In the genomic region with DNA sequence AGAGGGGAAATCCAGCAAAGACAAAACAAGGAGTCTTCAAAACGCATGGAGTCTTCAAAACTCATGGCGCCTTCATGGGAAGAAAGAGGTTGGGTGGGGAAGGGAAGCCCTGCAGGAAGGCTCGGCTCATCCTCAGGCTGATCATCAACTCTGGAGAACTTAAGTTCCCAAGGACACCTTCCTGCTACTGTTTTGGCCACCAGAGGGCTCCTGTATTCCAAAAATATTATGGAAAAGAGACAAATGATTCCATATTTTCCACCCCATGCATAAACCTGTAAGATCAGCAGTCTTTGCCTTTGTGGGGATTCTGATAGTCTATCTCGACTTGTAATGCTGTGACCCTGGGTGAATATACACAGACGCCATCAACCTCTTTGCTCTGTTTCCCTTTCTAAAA, we compare ENCODE assay signal across 9 mouse cellular contexts.
DNase-seq lines count a peak whose midpoint lies in the region; ATAC-seq lines count a peak whose summit lies in the region.
"Had no signal": no experiment of that assay in that cellular context is flagged by ENCODE, and none has a peak within 500 bp of the region (broad histone marks: within the 10 kb centered on the region; RNA-seq: fewer than 3 reads in every experiment).

No protein-coding gene starts in this region.

- 0 out of 2 replicates have a peak, but pooled peaks have one; percentile 17 for ATAC-seq in cerebellum, adult (ENCODE audit: insufficient number of reproducible peaks, low FRiP score, low TSS enrichment)
- ATAC-seq in midbrain, embryonic 15.5 days (replicated peaks), result peak; percentile 41

- H3K27ac ChIP-seq in midbrain, embryonic 15.5 days, result no peak overlapping the region
- H3K27ac ChIP-seq: limb, embryonic 13.5 days had no signal

- WGBS in midbrain, embryonic 15.5 days, result 46% methylated on average over 5 of the region's 5 CpGs

- intact Hi-C loops in heart, postnatal 10 days (cut with DNase I), result loop anchor here (1.0 kb wide), 3 partner anchors 34 to 178 kb away; a partner anchor contains a TSS
- intact Hi-C loops in left cerebral cortex, postnatal 14 days (cut with DNase I), result loop anchor here (1.0 to 5.0 kb wide), 2 partner anchors 37 to 121 kb away; a partner anchor contains a TSS

- peaks cover 16% of the 10 kb centered on the region for H3K4me1 ChIP-seq in midbrain, embryonic 15.5 days

- H3K9ac ChIP-seq in midbrain, embryonic 15.5 days, result no peak overlapping the region
- H3K9ac ChIP-seq: limb, embryonic 13.5 days had no signal

- H3K9me3 ChIP-seq in midbrain, embryonic 15.5 days, result no peaks in the 10 kb centered on the region
- H3K9me3 ChIP-seq: limb, embryonic 13.5 days had no signal

- H3K27me3 ChIP-seq in midbrain, embryonic 15.5 days (replicated peaks), result no peaks in the 10 kb centered on the region
- H3K27me3 ChIP-seq: limb, embryonic 13.5 days had no signal

- no peak overlapping the region for H3K4me2 ChIP-seq in midbrain, embryonic 15.5 days
- H3K4me2 ChIP-seq: limb, embryonic 13.5 days had no signal

- no peak for DNase-seq in cerebellum, adult 9-11 months
- DNase-seq in 3T3-L1 (ENCODE audit: low read depth, low spot score), result peak; percentile 88
- DNase-seq in cerebellum, postnatal 14 days, result peak; percentile 81 to 86
- DNase-seq in heart, postnatal 10 days, result peak; percentile 71 to 80
- DNase-seq in left cerebral cortex, postnatal 14 days (ENCODE audit: low spot score in 2 of 2), result peak; percentile 63 to 80
- DNase-seq in thymus, adult 18-20 months, result no peak

- H3K36me3 ChIP-seq in midbrain, embryonic 15.5 days (replicated peaks), result no peaks in the 10 kb centered on the region
- H3K36me3 ChIP-seq: limb, embryonic 13.5 days had no signal

- H3K4me3 ChIP-seq in midbrain, embryonic 15.5 days, result no peak overlapping the region
- H3K4me3 ChIP-seq: limb, embryonic 13.5 days had no signal

Comparison
In these comparisons a context has a peak if more than half of its experiments do, and no peak if none do; other contexts are left out.
1. DNase-seq: peak in 3T3-L1 (single experiment), cerebellum, postnatal 14 days (2 of 2), heart, postnatal 10 days (2 of 2) and left cerebral cortex, postnatal 14 days (2 of 2); none in cerebellum, adult 9-11 months (single experiment) and thymus, adult 18-20 months (0 of 2).